Mouse (Mus musculus) right cerebral cortex, adult 18-20 months (tissue): ENCODE results near the gene Cebpz.

ENCODE experiments used
- DNase-seq: peaks from one replicate; pipeline ENCODE4 v3.0.0; 2022; ENCODE audit warnings: mixed read lengths

The Cebpz gene

DNA sequence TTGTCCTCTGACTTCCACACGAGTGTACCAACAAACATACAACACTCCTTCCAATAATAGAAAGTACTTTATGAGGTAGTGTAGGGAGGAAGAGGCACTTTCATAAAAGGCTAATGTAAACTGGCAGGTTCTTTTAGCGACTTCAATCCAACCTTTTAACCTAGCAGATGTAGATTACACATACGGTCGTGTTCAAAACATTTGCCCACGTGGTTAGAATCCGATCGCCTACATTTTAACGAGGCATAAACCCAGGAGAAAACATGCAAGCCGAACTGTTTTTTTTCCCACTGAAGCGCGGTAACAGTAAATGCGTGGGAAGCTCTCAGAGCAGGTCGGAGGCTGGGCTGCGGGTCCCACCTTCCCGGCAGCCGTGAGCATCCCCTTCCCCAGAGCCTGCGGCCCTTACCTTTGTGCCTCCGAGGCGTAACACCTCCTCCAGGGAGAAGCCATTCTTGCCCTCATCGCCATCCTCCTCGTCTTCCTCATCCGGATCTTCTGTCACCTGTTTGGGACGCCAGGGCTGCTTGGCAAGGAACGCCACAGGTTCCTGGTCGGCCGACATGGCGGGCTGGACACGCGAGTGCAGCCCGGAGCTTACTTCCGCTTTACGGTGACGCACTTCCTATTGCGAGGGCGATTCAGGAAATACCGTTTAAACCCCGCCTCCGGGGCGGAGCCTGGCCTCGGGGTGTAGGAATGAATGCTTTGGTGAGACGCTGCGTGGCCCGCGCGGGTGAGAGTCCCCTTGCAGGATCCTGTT, at the start of gene Cebpz, which contains the start of gene Ndufaf7:
Cebpz (minus strand) TSS at position 601 of the 763 bp plus-strand sequence.
Ndufaf7 (plus strand) TSS at position 671 of the 763 bp plus-strand sequence.
- DNase-seq = peak; percentile 98

DNA sequence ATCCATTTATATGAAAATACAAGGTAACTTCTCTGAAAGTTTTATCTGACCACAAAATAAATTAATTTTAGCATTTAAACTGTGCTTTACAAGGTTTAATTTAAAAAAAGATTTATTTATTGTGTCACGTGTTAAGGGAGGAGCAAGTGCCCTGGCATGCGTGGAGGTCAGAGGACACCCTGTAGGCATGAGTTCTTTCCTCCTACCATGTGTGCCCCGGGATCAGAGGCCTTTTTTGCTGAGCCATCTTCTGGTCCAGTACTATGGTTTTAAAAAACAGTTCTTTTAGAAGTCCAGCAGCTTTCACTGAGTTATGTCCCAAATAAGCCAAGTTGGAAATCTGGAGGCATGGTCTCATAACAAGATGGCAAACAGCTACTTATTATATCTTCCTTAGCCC, 46.9 kb upstream of the Cebpz start:
- DNase-seq = no peak

DNA sequence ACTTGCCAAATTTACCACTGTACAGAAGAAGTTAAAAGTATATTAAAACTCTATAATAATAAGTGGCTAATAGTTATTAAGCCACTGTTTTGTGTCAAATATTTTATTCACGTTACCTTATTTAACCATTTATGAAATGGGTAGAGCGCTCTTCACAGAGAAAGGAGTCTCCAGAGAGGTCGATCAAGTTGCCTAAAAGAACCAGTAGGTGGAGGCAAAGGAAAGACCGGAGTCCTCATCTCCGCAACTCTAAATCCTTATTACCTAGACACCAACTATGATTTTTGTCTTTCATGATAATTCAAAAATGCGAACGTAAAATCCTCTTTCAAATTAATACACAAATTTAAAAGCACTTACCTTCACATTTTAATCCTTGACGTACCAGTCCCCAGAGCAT, 46.3 kb upstream of the Cebpz start:
- no peak for DNase-seq

DNA sequence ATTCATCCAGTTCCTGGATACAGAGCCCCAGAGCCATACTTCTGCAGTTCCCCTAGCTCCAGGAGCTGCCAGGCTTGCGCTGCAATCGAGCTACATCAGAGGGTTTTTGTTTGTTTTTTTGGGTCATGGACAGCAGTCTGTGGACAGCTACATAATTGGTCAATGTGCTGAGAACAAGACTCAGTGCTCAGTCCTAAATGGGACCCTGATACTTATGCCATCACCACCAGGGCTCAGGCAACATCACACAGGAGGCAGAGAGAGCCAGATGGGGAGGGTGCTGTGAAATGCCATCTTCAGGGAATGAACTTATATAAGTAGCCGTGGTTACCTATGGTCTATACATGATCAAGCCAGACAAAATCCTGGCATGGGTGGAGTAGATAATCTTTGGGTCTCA, 31.6 kb upstream of the Cebpz start:
- no peak for DNase-seq

- no peak for DNase-seq
Observed at GRCm38 (mm10) chr17:78966092-78966883, 29.4 kb upstream of the Cebpz start.

DNA sequence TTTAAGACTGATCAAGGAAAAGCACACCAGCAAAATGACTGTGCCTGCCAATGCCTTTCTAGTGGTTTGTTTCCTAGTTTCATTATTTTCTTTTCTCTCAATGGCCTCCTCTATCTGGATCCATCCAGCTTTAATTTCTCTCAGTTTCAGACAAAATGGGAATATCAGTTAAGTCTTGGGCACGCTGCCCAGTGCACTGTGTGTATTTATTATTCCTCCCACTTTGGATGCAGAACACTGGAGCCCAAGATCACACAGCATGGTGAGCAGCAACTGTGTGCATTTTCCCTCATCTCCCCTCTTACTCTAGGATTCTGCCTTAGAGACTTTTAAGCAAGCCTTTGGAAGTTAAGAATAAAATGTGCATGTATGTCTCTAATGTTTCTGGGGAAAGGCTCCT, 27.5 kb upstream of the Cebpz start:
- peak; percentile 28 for DNase-seq

- DNase-seq = no peak
Observed at GRCm38 (mm10) chr17:78959473-78959872, 22.6 kb upstream of the Cebpz start.

DNA sequence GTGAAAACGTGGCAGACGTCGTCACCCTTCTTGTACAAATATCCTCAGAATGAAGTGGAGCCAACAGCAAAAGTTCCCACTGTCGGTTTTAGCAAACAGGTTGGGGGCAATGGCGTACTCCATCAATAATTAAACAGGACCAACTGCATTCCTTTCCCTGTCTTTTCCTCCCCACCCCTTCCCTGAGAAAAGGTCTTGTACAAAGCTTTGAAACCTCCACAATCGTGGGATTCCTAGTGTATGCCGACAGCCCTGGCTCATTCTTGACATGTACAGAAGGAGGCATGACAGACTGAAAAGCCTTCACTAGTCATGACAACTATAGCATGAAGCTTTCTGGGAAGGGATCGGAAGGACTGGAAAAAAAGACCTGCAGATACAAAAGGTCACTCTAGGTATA, 16.4 kb upstream of the Cebpz start:
- no peak for DNase-seq

GRCm38 (mm10) chr17:78952070-78952469, 15.2 kb upstream of the Cebpz start:
- DNase-seq = no peak

GRCm38 (mm10) chr17:78951225-78951624, 14.4 kb upstream of the Cebpz start:
- DNase-seq = no peak

DNA sequence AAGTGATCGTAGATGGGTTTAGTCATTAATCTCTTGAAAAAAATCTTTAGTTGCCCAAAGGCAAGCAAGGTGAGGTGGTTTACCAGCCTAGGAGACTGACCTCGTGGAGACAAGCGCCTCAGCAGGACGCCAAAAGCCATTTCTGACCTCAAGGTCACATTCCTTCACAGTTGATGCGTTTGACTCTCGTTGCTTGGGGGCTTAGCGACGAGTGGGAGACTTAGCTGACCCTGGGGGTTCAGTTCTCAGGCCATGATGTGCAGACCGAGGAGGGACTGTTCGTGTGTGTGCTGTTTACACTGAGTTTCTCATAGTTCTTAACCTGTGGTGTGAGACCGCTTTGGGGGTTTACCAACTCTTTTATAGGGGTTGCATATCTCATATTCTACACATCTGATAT, 5.7 kb upstream of the Cebpz start:
- DNase-seq = no peak

DNA sequence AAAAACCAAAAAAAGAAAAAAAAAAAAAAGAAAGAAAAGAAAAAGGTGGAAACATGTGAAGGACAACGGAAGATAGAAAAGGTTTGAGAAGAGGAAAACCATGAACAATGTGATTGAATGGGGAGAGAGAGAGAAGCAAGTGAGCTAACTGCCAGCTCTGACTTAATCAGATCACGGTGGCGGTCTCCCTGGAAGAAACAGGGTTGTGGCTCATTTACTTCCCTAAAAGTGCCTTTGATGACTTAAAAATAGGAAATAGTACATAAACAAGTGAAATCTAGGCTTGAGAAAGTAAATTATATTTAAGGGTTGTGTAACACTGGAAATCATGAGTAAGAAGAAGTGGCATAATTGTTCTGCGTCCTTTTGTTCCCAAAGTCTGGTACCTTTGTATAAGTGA, 2.1 kb upstream of the Cebpz start:
- DNase-seq = no peak

DNA sequence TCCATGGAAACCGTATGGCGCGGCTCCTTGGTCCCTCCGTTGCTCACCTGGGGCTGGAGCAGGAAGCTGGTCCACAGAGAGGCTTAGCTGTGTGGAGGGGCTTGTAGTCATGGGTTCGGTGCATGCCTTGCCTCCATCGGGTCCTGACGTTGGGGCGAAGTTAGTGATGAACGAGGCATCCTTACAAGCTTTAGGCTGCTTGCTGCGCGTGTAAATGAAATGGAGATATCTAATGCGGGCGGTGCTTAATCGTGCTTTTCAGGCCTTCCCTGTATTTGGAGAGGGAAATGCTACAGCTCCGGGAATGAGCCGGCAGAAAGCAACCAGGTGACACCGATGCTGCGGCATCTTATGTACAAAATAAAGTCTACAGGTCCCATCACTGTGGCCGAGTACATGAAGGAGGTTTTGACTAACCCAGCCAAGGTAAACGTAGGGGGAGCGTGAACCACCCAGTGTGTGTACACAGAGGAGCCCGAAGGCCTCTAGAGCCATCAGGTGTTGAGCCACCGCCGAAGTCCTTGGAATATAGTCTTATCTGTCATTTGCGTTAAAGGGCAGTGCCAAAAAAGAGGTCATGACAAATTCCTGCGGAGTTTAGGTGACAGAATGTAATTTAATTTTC, 475 bp upstream of the Cebpz start:
- DNase-seq = no peak

GRCm38 (mm10) chr17:78935857-78936256, 1.0 kb downstream of the Cebpz start:
- no peak for DNase-seq

DNA sequence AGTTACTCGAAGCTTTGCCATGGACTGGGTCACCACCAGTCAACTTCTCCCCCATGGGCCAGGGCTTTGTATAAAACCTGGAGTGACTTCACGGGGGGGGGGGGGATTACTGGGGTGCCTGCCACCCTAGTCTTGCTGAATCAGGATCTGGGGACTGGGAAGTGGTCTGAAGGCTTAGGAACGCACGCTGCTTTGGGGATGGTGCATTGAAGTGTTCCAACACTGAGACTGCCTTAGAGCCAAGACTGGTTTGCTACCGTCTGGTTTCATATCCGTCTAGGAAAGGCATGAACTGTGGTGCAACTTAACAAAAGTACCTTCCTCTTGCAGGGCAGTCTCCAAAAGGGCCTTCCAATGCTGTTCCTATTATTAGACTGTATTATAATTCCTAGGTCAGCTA, 19.2 kb downstream of the Cebpz start:
- DNase-seq = no peak

DNA sequence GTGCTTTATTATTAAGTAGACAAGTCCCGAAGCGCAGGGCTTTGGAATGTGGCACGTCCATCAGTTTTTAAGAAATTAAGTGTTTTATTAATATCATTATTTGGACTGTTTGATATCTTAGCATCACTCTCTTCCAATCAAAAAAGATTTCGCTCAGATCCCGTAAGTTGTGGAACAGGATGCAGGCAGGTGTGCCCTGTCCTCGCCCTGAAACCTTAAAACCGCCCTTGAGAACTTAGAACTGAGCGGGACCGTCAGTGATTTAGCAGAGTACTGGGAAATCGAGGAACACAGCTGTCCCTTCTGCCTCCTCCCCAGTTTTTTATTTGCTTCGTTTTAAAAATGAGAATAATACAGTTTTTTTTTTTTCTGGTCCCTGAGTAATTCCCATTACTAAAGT, 20.0 kb downstream of the Cebpz start:
- DNase-seq = no peak

- peak; percentile 92 for DNase-seq
Observed at GRCm38 (mm10) chr17:78916369-78916813, 20.5 kb downstream of the Cebpz start, which contains the start of gene Cebpzos. Cebpzos (plus strand) TSS chr17:78916500.

DNA sequence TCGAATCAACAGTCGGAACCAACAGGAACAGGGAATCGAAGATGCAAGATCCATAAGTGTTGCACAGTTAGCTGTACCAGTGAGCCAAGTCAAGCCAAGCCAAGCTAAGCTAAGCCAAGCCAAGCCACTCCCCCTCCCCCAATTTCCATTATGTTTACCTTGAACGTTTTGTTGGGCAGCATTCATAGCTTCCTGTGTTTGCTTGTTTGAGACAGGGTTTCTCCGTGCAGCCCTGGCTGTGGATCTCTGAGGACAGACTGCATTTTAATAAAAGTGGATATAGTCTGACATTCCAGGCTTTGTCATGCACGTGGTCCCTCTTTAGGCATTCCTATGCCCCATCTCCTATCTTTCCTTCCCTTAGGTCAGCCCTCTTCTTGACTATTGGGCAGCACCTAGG, 21.1 kb downstream of the Cebpz start:
- DNase-seq = no peak

- DNase-seq = no peak
Observed at GRCm38 (mm10) chr17:78913921-78914320, 22.9 kb downstream of the Cebpz start.

DNA sequence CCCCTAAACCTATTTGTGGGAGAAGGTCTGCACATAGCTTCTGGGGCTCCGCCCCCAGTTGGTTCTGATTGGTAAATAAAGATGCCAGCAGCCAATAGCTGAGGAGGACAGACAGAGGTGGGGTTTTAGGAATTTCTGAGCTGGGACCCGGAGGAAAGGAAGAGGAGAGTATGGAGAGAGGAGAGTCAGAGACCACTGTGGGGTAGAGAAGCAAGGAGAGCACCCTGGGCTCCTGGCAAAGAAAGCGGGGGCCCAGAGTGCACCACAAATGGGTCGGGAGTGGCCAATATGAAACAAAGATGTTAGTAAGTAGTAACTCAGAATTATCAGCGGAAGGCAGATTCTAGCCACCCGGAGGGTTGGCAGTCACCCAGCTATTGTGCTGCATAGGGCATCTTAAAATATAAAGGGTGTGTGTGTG, 24.0 kb downstream of the Cebpz start:
- DNase-seq = peak; percentile 18

GRCm38 (mm10) chr17:78909374-78909773, 27.5 kb downstream of the Cebpz start:
- no peak for DNase-seq

GRCm38 (mm10) chr17:78906892-78907291, 30.0 kb downstream of the Cebpz start, which contains the start of gene Sult6b1:
Sult6b1 (minus strand) TSS chr17:78906992.
- no peak for DNase-seq

DNA sequence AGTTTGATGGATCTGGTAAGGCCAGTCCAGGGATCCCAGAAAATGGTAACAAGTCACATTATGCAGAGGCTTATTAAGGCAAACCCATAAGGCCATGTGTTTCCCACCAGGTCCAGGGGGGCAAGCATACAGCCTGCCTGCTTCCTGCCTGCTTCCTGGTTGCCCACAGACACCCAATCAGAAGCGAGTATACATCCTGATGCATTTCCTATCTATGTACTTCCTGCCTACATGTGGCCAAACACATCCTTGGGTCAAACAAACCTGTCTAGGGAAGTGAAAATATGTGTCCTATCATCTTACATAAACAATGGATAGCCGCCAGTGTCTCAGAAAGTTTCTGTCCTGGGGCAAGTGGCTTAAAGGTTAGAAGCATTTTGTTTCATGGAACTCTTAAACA, 33.7 kb downstream of the Cebpz start:
- DNase-seq = no peak
